Mouse (Mus musculus) limb, embryonic 10.5 days (tissue): ENCODE results near the gene Csad. TPM values are rescaled to one million over a fixed set of nuclear protein-coding genes. Genes with fewer than 3 reads are reported as not detected.

ENCODE experiments used
- DNase-seq: peaks from one replicate; pipeline ENCODE4 v3.0.0-alpha.2; 2017; ENCODE audit warnings: low spot score
- H3K27ac ChIP-seq: fragments of 300-500 bp; sonication (generic); 2 replicates; pipeline ENCODE4 v1.5.1; 2016; ENCODE audit warnings: mild to moderate bottlenecking
- H3K27me3 ChIP-seq: fragments of 300-500 bp; sonication (generic); 2 replicates; pipeline ENCODE4 v1.6.1; 2016; ENCODE audit warnings: low read depth, mild to moderate bottlenecking; ENCODE audit not compliant: poor library complexity, severe bottlenecking
- H3K36me3 ChIP-seq: fragments of 300-500 bp; sonication (generic); 2 replicates; pipeline ENCODE4 v1.6.1; 2016; ENCODE audit warnings: mild to moderate bottlenecking, moderate library complexity
- H3K4me1 ChIP-seq: fragments of 300-500 bp; sonication (generic); 2 replicates; pipeline ENCODE4 v1.6.1; 2016
- H3K4me3 ChIP-seq: fragments of 300-500 bp; sonication (generic); 2 replicates; pipeline ENCODE4 v1.5.1; 2016; ENCODE audit warnings: mild to moderate bottlenecking, moderate library complexity
- H3K9me3 ChIP-seq: fragments of 300-500 bp; sonication (generic); replicated peaks from 2 replicates; pipeline ENCODE4 v1.6.1; 2016; ENCODE audit warnings: mild to moderate bottlenecking
- WGBS: fragments of 180-500 bp; shearing (Covaris S2); methylation state at CpG from one replicate; pipeline ENCODE4 v1.1.7; 2016; 5-methylcytosine and 5-hydroxymethylcytosine counted together
- polyA plus RNA-seq: library from polyadenylated mRNA; unstranded; fragments of >200 nt; fragmentation: Nextera tagmentation; extraction: Ambion mirVana; gene quantifications from 2 replicates; pipeline ENCODE4 v1.2.1, GENCODE M21; 2016

Gene Csad
- polyA plus RNA-seq, 1 experiment from 2014 or later, result 55.0 TPM

- 91% methylated on average over 10 of the region's 10 CpGs for WGBS
- no peak for DNase-seq
- Histone ChIP-seq H3K9me3 (no peaks in the 10 kb centered on the region), H3K27ac (peak overlapping the region; percentile 56; the same call in 1 of the 2 replicates), H3K27me3 (no peaks in the 10 kb centered on the region), H3K4me3 (no peak overlapping the region), H3K4me1 (peaks cover 13% of the 10 kb centered on the region; the same call in 1 of the 2 replicates), H3K36me3 (peaks cover 46% of the 10 kb centered on the region)
Observed at GRCm38 (mm10) chr15:102188096-102188495, 16.4 kb downstream of the Csad start.

- Histone ChIP-seq H3K4me1 (0 out of 2 replicates have a peak, but pooled peaks cover 7% of the 10 kb centered on the region), H3K27me3 (no peaks in the 10 kb centered on the region), H3K9me3 (no peaks in the 10 kb centered on the region), H3K36me3 (peaks cover 51% of the 10 kb centered on the region), H3K4me3 (no peak overlapping the region), H3K27ac (no peak overlapping the region)
- 79% methylated on average over 11 of the region's 11 CpGs for WGBS
- DNase-seq, result no peak
Observed at GRCm38 (mm10) chr15:102186239-102186638, 18.3 kb downstream of the Csad start.

- Histone ChIP-seq H3K4me1 (0 out of 2 replicates have a peak, but pooled peaks cover 7% of the 10 kb centered on the region), H3K36me3 (peaks cover 61% of the 10 kb centered on the region), H3K27ac (no peak overlapping the region), H3K9me3 (no peaks in the 10 kb centered on the region), H3K4me3 (no peak overlapping the region), H3K27me3 (no peaks in the 10 kb centered on the region)
- WGBS, result 84% methylated on average over 3 of the region's 3 CpGs
- no peak for DNase-seq
Observed at GRCm38 (mm10) chr15:102183076-102183475, 21.4 kb downstream of the Csad start.

DNA sequence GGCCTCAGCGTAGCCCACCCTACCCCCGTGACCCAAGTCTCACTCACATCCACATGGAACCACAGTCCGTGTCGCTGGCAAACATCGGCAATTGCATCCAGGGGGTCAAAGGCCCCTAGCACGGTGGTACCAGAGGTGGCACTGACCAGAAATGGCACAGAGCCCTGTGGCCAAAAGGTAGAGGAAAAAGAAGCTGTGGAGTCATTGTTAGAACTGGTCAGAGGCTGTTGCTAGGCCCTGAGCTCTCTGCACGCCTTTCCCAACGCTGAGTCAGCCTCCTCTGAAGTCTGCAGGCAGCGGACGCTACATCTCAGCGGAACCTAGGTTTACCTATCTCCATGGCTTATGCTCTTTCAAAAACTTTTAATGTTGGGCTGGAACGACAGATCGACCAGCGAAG, 24.6 kb downstream of the Csad start:
- 0 out of 2 replicates have a peak, but pooled peaks cover 5% of the 10 kb centered on the region for H3K4me1 ChIP-seq
- H3K27ac ChIP-seq, result no peak overlapping the region
- no peaks in the 10 kb centered on the region for H3K27me3 ChIP-seq
- H3K36me3 ChIP-seq, result peaks cover 51% of the 10 kb centered on the region
- WGBS, result 92% methylated on average over 14 of the region's 14 CpGs
- H3K9me3 ChIP-seq, result no peaks in the 10 kb centered on the region
- no peak overlapping the region for H3K4me3 ChIP-seq
- DNase-seq, result no peak

DNA sequence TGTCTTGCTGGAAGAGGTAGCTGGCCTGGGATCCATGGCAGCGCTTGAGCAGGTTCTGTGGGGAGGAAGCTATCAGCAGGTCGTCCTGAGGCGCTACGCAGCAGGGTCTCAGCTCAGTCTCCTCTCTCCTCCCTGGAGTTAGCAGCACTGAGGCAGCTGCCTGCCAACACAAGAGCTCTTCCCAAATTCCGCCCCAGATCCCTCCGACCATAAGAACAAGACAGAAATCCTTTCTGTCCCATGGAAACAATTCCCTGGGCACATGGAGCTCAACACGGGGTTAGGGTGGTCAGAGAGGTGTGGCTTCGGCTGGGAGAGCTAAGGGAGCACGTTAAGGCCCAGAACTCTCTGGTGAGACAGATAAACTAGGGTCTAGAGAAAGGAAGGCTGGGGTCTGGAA, 25.4 kb downstream of the Csad start:
- no peaks in the 10 kb centered on the region for H3K27me3 ChIP-seq
- 82% methylated on average over 9 of the region's 9 CpGs for WGBS
- no peak overlapping the region for H3K4me3 ChIP-seq
- no peaks in the 10 kb centered on the region for H3K9me3 ChIP-seq
- H3K4me1 ChIP-seq, result 0 out of 2 replicates have a peak, but pooled peaks cover 5% of the 10 kb centered on the region
- peaks cover 46% of the 10 kb centered on the region for H3K36me3 ChIP-seq
- no peak overlapping the region; the same call in 1 of the 2 replicates for H3K27ac ChIP-seq
- DNase-seq, result no peak

- peak; percentile 86 for DNase-seq
- Histone ChIP-seq H3K4me1 (0 out of 2 replicates have a peak, but pooled peaks cover 5% of the 10 kb centered on the region), H3K27ac (no peak overlapping the region), H3K4me3 (no peak overlapping the region), H3K27me3 (no peaks in the 10 kb centered on the region), H3K36me3 (peaks cover 38% of the 10 kb centered on the region), H3K9me3 (no peaks in the 10 kb centered on the region)
- WGBS, result 15% methylated on average over 6 of the region's 6 CpGs
Observed at GRCm38 (mm10) chr15:102178279-102178678, 26.2 kb downstream of the Csad start.

- Histone ChIP-seq H3K27ac (no peak overlapping the region), H3K27me3 (no peaks in the 10 kb centered on the region), H3K4me3 (no peak overlapping the region), H3K36me3 (peaks cover 32% of the 10 kb centered on the region), H3K9me3 (no peaks in the 10 kb centered on the region), H3K4me1 (0 out of 2 replicates have a peak, but pooled peaks cover 5% of the 10 kb centered on the region)
- DNase-seq, result no peak
- 89% methylated on average over 8 of the region's 8 CpGs for WGBS
Observed at GRCm38 (mm10) chr15:102177417-102177816, 27.1 kb downstream of the Csad start.

DNA sequence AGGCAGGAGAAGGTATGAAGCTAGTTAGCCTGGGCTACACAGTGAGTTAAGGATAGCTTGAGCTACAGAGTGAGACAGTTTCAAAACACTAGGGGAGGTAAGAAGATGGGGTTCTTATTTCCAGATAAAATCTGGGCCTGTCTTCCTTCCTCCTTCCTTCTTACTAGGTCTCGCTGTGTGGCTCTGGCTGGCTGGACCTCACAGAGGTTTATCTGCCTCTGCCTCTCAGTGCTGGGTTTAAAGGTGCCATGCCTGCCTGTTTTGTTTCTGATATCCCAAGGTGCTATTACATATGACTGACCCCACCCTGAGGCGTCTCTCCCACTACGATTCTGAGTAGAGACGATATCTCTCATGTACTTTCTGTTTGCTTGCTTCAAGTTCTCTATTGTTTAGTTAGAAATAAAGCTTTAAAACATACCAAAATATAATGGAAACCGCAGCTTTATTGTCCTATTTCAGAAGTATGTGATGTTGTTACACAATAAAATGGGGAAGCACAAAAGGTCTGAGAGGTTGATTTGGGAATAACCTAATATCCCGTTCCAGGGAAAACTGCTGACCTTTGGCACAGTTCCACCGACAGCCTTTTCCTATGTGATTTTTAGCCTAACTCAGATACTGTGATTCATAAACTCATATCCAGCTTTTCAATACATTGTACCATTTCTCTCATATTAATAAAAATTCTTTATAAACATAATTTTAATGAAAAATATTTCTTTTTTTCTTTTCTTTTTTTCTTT, 27.8 kb downstream of the Csad start:
- Histone ChIP-seq H3K4me1 (0 out of 2 replicates have a peak, but pooled peaks cover 5% of the 10 kb centered on the region), H3K9me3 (no peaks in the 10 kb centered on the region), H3K27ac (no peak overlapping the region), H3K4me3 (no peak overlapping the region), H3K27me3 (no peaks in the 10 kb centered on the region), H3K36me3 (peaks cover 32% of the 10 kb centered on the region)
- WGBS, result 93% methylated on average over 7 of the region's 7 CpGs
- DNase-seq, result no peak

- peaks cover 32% of the 10 kb centered on the region for H3K36me3 ChIP-seq
Observed at GRCm38 (mm10) chr15:102175736-102176319, 28.7 kb downstream of the Csad start.

DNA sequence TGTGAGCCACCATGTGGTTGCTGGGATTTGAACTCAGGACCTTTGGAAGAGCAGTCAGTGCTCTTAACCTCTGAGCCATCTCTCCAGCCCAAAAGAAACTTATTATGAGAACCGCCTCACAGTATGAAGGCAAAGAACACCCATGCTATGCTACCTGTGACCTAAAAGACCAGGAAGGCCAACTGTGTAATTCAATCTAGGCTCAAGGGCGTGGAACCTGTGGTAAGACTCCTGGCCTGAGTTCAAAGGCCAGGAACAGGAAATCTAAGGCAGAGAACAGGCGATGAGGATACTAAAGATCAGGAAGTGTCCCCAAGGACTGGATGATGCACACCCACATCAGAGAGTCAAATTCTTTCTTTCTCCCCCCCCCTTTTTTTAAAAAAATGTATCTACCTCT, 30.9 kb downstream of the Csad start:
- Histone ChIP-seq H3K27ac (no peak overlapping the region), H3K9me3 (no peaks in the 10 kb centered on the region), H3K27me3 (no peaks in the 10 kb centered on the region), H3K4me3 (no peak overlapping the region), H3K36me3 (peaks cover 17% of the 10 kb centered on the region), H3K4me1 (peaks cover 14% of the 10 kb centered on the region)
- DNase-seq, result no peak
- 86% methylated on average over 3 of the region's 3 CpGs for WGBS

More at GRCm38 (mm10) chr15:102175736-102176319, 28.7 kb downstream of the Csad start:
- 88% methylated on average over 16 of the region's 16 CpGs for WGBS
- Histone ChIP-seq H3K4me1 (0 out of 2 replicates have a peak, but pooled peaks cover 5% of the 10 kb centered on the region), H3K27ac (no peak overlapping the region), H3K9me3 (no peaks in the 10 kb centered on the region), H3K4me3 (no peak overlapping the region), H3K27me3 (no peaks in the 10 kb centered on the region)
- DNase-seq, result no peak

GRCm38 (mm10) chr15:102169064-102169463, 35.5 kb downstream of the Csad start:
- H3K27me3 ChIP-seq, result no peaks in the 10 kb centered on the region
- H3K27ac ChIP-seq, result no peak overlapping the region
- no peak overlapping the region for H3K4me3 ChIP-seq
- no peaks in the 10 kb centered on the region for H3K9me3 ChIP-seq
- WGBS, result 61% methylated on average over 2 of the region's 2 CpGs
- no peaks in the 10 kb centered on the region for H3K36me3 ChIP-seq
- no peak for DNase-seq
- H3K4me1 ChIP-seq, result peaks cover 36% of the 10 kb centered on the region

GRCm38 (mm10) chr15:102167620-102168021, 36.9 kb downstream of the Csad start:
- Histone ChIP-seq H3K4me1 (peaks cover 36% of the 10 kb centered on the region), H3K4me3 (no peak overlapping the region), H3K36me3 (no peaks in the 10 kb centered on the region), H3K27ac (peak overlapping the region; percentile 51), H3K9me3 (no peaks in the 10 kb centered on the region), H3K27me3 (no peaks in the 10 kb centered on the region)
- DNase-seq, result no peak
- 42% methylated on average over 6 of the region's 6 CpGs for WGBS

DNA sequence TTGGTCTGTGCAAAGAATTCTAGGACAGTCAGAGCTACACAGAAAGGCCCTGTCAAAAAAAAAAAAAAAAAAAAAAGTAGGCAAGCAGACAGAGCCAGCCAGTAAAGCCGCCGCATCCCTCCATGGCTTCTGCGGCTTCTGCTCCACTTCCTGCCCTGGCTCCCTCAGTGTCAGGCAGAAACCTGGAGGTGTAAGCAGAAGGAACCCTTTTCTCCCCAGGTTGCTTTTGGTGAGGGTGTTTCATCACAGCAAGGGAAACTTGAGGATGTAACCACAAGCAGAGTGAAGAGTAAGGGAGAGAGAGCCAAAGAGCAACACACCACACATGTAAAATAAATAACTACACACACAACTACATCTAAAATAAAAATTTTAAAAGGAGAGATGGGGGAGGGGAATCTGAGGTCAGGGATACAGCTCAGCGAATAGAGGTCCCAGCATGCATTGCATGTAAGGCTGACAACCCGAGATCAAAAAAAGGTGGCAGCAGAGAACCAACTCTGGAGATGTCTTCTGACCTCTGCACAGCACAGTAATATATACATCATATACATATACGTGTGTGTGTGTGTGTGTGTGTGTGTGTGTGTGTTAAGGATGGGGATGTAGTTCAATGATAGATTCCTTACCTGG, 38.9 kb downstream of the Csad start:
- H3K27ac ChIP-seq, result no peak overlapping the region
- H3K27me3 ChIP-seq, result peaks cover 3% of the 10 kb centered on the region
- 55% methylated on average over 6 of the region's 6 CpGs for WGBS
- no peaks in the 10 kb centered on the region for H3K36me3 ChIP-seq
- no peak for DNase-seq
- H3K9me3 ChIP-seq, result no peaks in the 10 kb centered on the region
- peaks cover 39% of the 10 kb centered on the region for H3K4me1 ChIP-seq
- H3K4me3 ChIP-seq, result no peak overlapping the region
